Mouse (Mus musculus): ENCODE results near the gene Aprt.

GRCm38 (mm10) chr8:122538310-122539076 lies 38.2 kb downstream of the Aprt start:
- TF ChIP-seq CTCF (conservative IDR thresholded peaks at IDR 0.05; ENCODE audit: low read length) (no peak), POU5F1 (IDR thresholded peaks at IDR 0.05; ENCODE audit: borderline replicate concordance, low read length) (no peak), NANOG (IDR thresholded peaks at IDR 0.05; ENCODE audit: borderline replicate concordance, low read length) (no peak)
